Mouse (Mus musculus) small intestine, adult 2 months (tissue): ENCODE results near the gene Icam1.

Experiments used
- CTCF ChIP-seq: fragments of 200-500 bp; IDR thresholded peaks from 2 replicates; pipeline ENCODE4 v1.5.1; 2012; ENCODE audit warnings: low read depth, mild to moderate bottlenecking, control low read depth, inconsistent platforms, low read length, moderate library complexity, mixed read lengths; ENCODE audit not compliant: insufficient replicate concordance, insufficient read length; ENCODE audit errors: extremely low read depth
- POLR2A ChIP-seq: fragments of 200-500 bp; IDR thresholded peaks from 2 replicates; pipeline ENCODE4 v1.6.1; 2012; ENCODE audit warnings: low read depth, mild to moderate bottlenecking, control low read depth, inconsistent platforms, low read length, moderate library complexity

DNA sequence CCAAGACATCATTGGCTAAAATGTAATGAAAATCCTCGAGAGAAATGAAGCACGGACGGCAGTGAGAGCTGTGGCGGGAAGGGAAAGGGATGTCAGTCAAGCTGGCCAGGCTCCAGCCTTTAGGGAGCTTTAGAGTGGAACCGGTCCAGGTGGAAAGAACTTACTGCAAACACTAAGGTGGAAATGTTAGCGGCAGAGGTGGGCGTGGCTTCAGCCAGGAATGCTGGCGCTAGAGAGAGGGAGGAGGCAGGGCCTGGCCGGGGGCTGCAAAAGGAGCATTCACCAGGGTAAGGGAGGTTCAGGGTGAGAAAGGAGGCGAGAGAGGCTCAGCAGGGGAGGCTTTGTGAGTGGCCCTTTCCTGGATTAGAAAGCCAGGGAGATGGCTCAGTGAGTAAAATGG, 24.9 kb upstream of the Icam1 start:
- TF ChIP-seq POLR2A (no peak), CTCF (no peak)
